8 mouse cellular contexts compared by ENCODE assay signal in the genomic region with DNA sequence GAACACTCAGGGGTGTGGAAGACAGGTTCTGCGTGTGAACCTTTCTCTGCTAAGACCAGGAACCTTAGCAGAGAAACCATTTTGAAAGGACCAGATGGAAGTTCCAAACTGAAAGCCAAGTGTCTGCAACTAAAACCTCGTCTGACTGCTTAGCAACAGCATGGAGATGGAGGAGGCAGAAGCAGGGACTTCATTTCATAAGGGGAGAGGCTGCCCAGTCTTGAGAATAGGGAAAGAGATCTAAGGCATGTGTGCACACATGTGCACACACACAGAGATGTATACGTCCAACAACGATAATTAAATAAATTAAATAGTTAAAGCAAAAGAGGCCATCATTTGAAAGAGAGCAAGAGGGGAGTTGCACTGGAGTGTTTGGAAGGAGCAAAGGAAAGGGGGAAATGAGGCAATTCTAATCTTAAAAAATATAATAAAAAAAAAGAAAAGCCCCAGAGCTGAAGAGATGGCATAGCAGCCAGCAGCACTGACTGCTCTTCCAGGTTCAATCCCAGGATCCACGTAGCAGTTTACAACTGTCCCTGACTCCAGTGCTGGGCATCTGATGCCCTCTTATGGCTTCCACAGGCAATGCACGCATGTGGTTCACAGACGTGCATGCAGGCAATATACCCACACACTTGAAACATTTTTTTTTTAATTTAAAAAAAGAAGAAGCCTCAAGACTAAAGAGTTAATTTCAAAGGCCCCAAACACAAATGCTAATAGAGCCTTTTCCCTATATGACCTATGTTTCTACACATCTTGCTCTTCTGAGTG. TPM values are rescaled to one million over a fixed set of nuclear protein-coding genes. Genes with fewer than 3 reads are reported as not detected.
DNase-seq lines count a peak whose midpoint lies in the region; ATAC-seq and TF ChIP-seq lines count a peak whose summit lies in the region.

No protein-coding gene starts in this region.

- TF ChIP-seq POLR2A in bone marrow, adult 2 months (IDR thresholded peaks at IDR 0.05; ENCODE audit: borderline replicate concordance, control insufficient read depth, low read depth, low read length), result no peak

- no peak overlapping the region for H3K27ac ChIP-seq in heart, embryonic 10.5 days
- H3K27ac ChIP-seq in bone marrow, adult 2 months (ENCODE audit: control insufficient read depth, insufficient read depth, low read depth, low read length, poor library complexity), result no peak overlapping the region
- no peak overlapping the region for H3K27ac ChIP-seq in hindbrain, embryonic 12.5 days

- peak; percentile 93 for DNase-seq in heart, adult 11 months
- no peak for DNase-seq in heart, embryonic 10.5 days (ENCODE audit: low spot score)
- DNase-seq in layer of hippocampus, adult 8-10 months (ENCODE audit: low spot score in 2 of 2), result peak; percentile 37 to 57
- DNase-seq in lung, postnatal 14 days, result peak; percentile 55
- peak; percentile 59 for DNase-seq in right cerebral cortex, postnatal 14 days

- no peaks in the 10 kb centered on the region for H3K36me3 ChIP-seq in heart, embryonic 10.5 days
- no peaks in the 10 kb centered on the region for H3K36me3 ChIP-seq in hindbrain, embryonic 12.5 days

- H3K4me2 ChIP-seq in hindbrain, embryonic 12.5 days (replicated peaks), result no peak overlapping the region

- no peak overlapping the region for H3K4me3 ChIP-seq in heart, embryonic 10.5 days
- no peak overlapping the region for H3K4me3 ChIP-seq in bone marrow, adult 2 months (replicated peaks; ENCODE audit: control insufficient read depth, low read depth, low read length)
- no peak overlapping the region for H3K4me3 ChIP-seq in hindbrain, embryonic 12.5 days

- H3K27me3 ChIP-seq in heart, embryonic 10.5 days (ENCODE audit: insufficient read depth, poor library complexity, severe bottlenecking), result no peaks in the 10 kb centered on the region
- no peaks in the 10 kb centered on the region for H3K27me3 ChIP-seq in hindbrain, embryonic 12.5 days

- WGBS in heart, embryonic 10.5 days, result 55% methylated on average over 7 of the region's 7 CpGs
- WGBS in bone marrow, adult 2 months, result 54% methylated on average over 7 of the region's 7 CpGs
- 46% methylated on average over 7 of the region's 7 CpGs for WGBS in hindbrain, embryonic 12.5 days

- H3K9ac ChIP-seq in hindbrain, embryonic 12.5 days, result no peak overlapping the region

- peaks cover 27% of the 10 kb centered on the region for H3K4me1 ChIP-seq in heart, embryonic 10.5 days
- H3K4me1 ChIP-seq in bone marrow, adult 2 months (ENCODE audit: control insufficient read depth, insufficient read depth, low read length), result no peaks in the 10 kb centered on the region; the same call in 1 of the 2 replicates
- H3K4me1 ChIP-seq in hindbrain, embryonic 12.5 days, result peaks cover 10% of the 10 kb centered on the region; the same call in 1 of the 2 replicates

- ATAC-seq in erythroblast, adult 5-6 weeks (replicated peaks; ENCODE audit: low FRiP score, poor library complexity, severe bottlenecking), result peak; percentile 79
- ATAC-seq in hindbrain, embryonic 12.5 days (ENCODE audit: low FRiP score), result peak; percentile 78

- no peaks in the 10 kb centered on the region for H3K9me3 ChIP-seq in heart, embryonic 10.5 days
- H3K9me3 ChIP-seq in hindbrain, embryonic 12.5 days (replicated peaks), result no peaks in the 10 kb centered on the region

- peak; percentile 72 for TF ChIP-seq CTCF in bone marrow, adult 2 months (IDR thresholded peaks at IDR 0.05; ENCODE audit: control insufficient read depth, insufficient read depth, low read length)

RNA-seq across cellular contexts. Expression of gene Ninl, which starts 38.6 kb away (rescaled TPM):
- 10.3 and 10.9 TPM in 2 replicates for polyA plus RNA-seq in heart, embryonic 10.5 days (2016; fragmentation: Nextera tagmentation; extraction: Ambion mirVana)
- 11.9 and 18.5 TPM in 2 replicates for polyA plus RNA-seq in bone marrow, adult 2 months (2011; ENCODE audit: insufficient read depth, insufficient read length, low replicate concordance, missing spikeins)
- total RNA-seq in erythroblast, adult 5-6 weeks (2015; ENCODE audit: low replicate concordance), result 16.9 and 21.9 TPM in 2 replicates
- total RNA-seq in erythroblast, adult 5-6 weeks (2017; ENCODE audit: low replicate concordance), result 71.1 and 103 TPM in 2 replicates
- polyA plus RNA-seq in hindbrain, embryonic 12.5 days (2016; fragmentation: Nextera tagmentation; extraction: Ambion mirVana), result 9.8 and 12.1 TPM in 2 replicates
- total RNA-seq in layer of hippocampus, adult 8-10 months (2022), result 1 to 10 TPM; 5.2 to 7.4 (median 6.4) TPM

RNA-seq across cellular contexts. Expression of gene Nanp, which starts 38.6 kb away (rescaled TPM):
- polyA plus RNA-seq in heart, embryonic 10.5 days (2016; fragmentation: Nextera tagmentation; extraction: Ambion mirVana), result 33.2 and 39.9 TPM in 2 replicates
- polyA plus RNA-seq in bone marrow, adult 2 months (2011; ENCODE audit: insufficient read depth, insufficient read length, low replicate concordance, missing spikeins), result 16.3 and 22.6 TPM in 2 replicates
- 22.1 and 31.6 TPM in 2 replicates for total RNA-seq in erythroblast, adult 5-6 weeks (2015; ENCODE audit: low replicate concordance)
- 16.5 and 43.2 TPM in 2 replicates for total RNA-seq in erythroblast, adult 5-6 weeks (2017; ENCODE audit: low replicate concordance)
- polyA plus RNA-seq in hindbrain, embryonic 12.5 days (2016; fragmentation: Nextera tagmentation; extraction: Ambion mirVana), result 36.2 and 38.1 TPM in 2 replicates
- 10 to 100 TPM; 16.1 to 26.7 (median 22.6) TPM for total RNA-seq in layer of hippocampus, adult 8-10 months (2022)
